Mouse (Mus musculus) liver, adult 2 months (tissue): ENCODE data around the gene Zan.

ENCODE experiments used
- CTCF ChIP-seq: fragments of 200-500 bp; IDR thresholded peaks from 2 replicates; pipeline ENCODE4 v1.5.1; 2011; ENCODE audit warnings: low read depth, low read length, control low read depth
- POLR2A ChIP-seq: fragments of 200-500 bp; IDR thresholded peaks from 2 replicates; pipeline ENCODE4 v1.6.1; 2011; ENCODE audit warnings: low read length, control low read depth; ENCODE audit not compliant: insufficient read depth; ENCODE audit errors: extremely low read depth

DNA sequence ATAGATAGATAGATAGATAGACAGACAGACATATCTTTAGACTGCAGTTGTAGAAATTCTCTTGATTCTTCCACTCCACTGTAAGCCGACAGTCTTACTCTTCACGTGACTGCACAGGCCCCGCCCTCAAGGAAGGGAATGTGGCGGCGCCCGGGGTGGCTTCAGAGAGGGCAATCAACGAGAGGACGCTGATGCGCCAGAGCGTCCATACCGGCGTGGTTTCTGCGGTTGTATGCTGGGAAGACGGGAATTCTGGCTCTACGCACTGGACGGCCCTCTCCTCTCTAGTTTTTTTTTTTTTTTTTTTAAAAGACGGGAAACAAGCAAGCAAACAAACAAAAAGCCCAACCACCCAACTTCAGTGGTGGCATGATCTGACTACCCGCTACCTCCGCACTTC, 138.6 kb downstream of the Zan start:
- no peak for TF ChIP-seq CTCF
- TF ChIP-seq POLR2A = 0 out of 2 replicates have a peak, but pooled peaks have one; percentile 19
